Mouse (Mus musculus) limb, embryonic 11.5 days (tissue): ENCODE measurements around the gene Alx3. TPM values are rescaled to one million over a fixed set of nuclear protein-coding genes. Genes with fewer than 3 reads are reported as not detected.

Experiments
- ATAC-seq: fragments of 200-750 bp; cut with Nextera tagmentation; 2 replicates; pipeline ENCODE4 v1.8.0; 2017; ENCODE audit warnings: low read depth; ENCODE audit not compliant: insufficient number of reproducible peaks, low FRiP score, low TSS enrichment
- DNase-seq: peaks from one replicate; pipeline ENCODE4 v3.0.0-alpha.2; 2015; ENCODE audit warnings: low spot score
- H3K27ac ChIP-seq: fragments of 300-500 bp; sonication (generic); replicated peaks from 2 replicates; pipeline ENCODE4 v1.5.1; 2014; ENCODE audit warnings: low read depth, mild to moderate bottlenecking, low read length
- H3K27me3 ChIP-seq: fragments of 300-500 bp; sonication (generic); 2 replicates; pipeline ENCODE4 v1.6.1; 2014; ENCODE audit warnings: mild to moderate bottlenecking, low read length, mixed read lengths; ENCODE audit not compliant: control insufficient read depth, insufficient read depth
- H3K36me3 ChIP-seq: fragments of 300-500 bp; sonication (generic); 2 replicates; pipeline ENCODE4 v1.6.1; 2014; ENCODE audit warnings: mild to moderate bottlenecking, low read length, moderate library complexity, mixed read lengths; ENCODE audit not compliant: control insufficient read depth, insufficient read depth
- H3K4me1 ChIP-seq: fragments of 300-500 bp; sonication (generic); 2 replicates; pipeline ENCODE4 v1.6.1; 2014; ENCODE audit warnings: low read length, mixed read lengths; ENCODE audit not compliant: control insufficient read depth, insufficient read depth
- H3K4me2 ChIP-seq: fragments of 300-500 bp; sonication (generic); 2 replicates; pipeline ENCODE4 v1.6.1; 2014; ENCODE audit warnings: low read depth, mild to moderate bottlenecking, moderate library complexity; ENCODE audit not compliant: severe bottlenecking
- H3K4me3 ChIP-seq: fragments of 300-500 bp; sonication (generic); 2 replicates; pipeline ENCODE4 v1.5.1; 2014; ENCODE audit warnings: low read depth, low read length
- H3K9ac ChIP-seq: fragments of 300-500 bp; sonication (generic); 2 replicates; pipeline ENCODE4 v1.6.1; 2014; ENCODE audit warnings: mild to moderate bottlenecking, low read length
- H3K9me3 ChIP-seq: fragments of 300-500 bp; sonication (generic); 2 replicates; pipeline ENCODE4 v1.6.1; 2016; ENCODE audit warnings: low read length; ENCODE audit not compliant: control insufficient read depth
- WGBS: fragments of 180-500 bp; shearing (Covaris S2); extraction: QIAGEN DNeasy Blood & Tissue Kit; methylation state at CpG from one replicate; pipeline ENCODE4 v1.1.7; 2014; 5-methylcytosine and 5-hydroxymethylcytosine counted together
- polyA plus RNA-seq: library from polyadenylated mRNA; unstranded; fragments of >200 nt; fragmentation: Nextera tagmentation; extraction: Ambion mirVana; gene quantifications from 2 replicates; pipeline ENCODE4 v1.2.1, GENCODE M21; 2014

The Alx3 gene
- polyA plus RNA-seq, 1 experiment from 2014 or later, result 20.2 TPM

- ATAC-seq (no peak), DNase-seq (peak; percentile 77)
- Histone ChIP-seq H3K36me3 (no peaks in the 10 kb centered on the region), H3K4me1 (peaks cover 37% of the 10 kb centered on the region), H3K4me2 (peak overlapping the region; percentile 85), H3K27ac (peak overlapping the region; percentile 78), H3K4me3 (peak overlapping the region; percentile 62), H3K9me3 (no peaks in the 10 kb centered on the region), H3K27me3 (peaks cover 24% of the 10 kb centered on the region), H3K9ac (peak overlapping the region; percentile 78)
- WGBS, result 0% methylated on average over 50 of the region's 50 CpGs
Observed at GRCm38 (mm10) chr3:107595264-107595937, 570 bp downstream of the Alx3 start.

GRCm38 (mm10) chr3:107595938-107596461 lies 1.2 kb downstream of the Alx3 start:
- no peak for ATAC-seq
- Histone ChIP-seq H3K4me1 (peaks cover 37% of the 10 kb centered on the region), H3K36me3 (no peaks in the 10 kb centered on the region), H3K9me3 (no peaks in the 10 kb centered on the region), H3K27ac (peak overlapping the region; percentile 78; the same call in 1 of the 2 replicates), H3K9ac (peak overlapping the region; percentile 78), H3K27me3 (peaks cover 25% of the 10 kb centered on the region), H3K4me2 (peak overlapping the region; percentile 85), H3K4me3 (peak overlapping the region; percentile 62)
- under 1% methylated on average over 34 of the region's 34 CpGs for WGBS
- peak; percentile 79 for DNase-seq

GRCm38 (mm10) chr3:107596559-107596958 lies 1.7 kb downstream of the Alx3 start:
- Histone ChIP-seq H3K36me3 (no peaks in the 10 kb centered on the region), H3K4me2 (peak overlapping the region; percentile 85), H3K9me3 (no peaks in the 10 kb centered on the region), H3K27me3 (peaks cover 27% of the 10 kb centered on the region), H3K4me1 (peaks cover 37% of the 10 kb centered on the region), H3K27ac (no peak overlapping the region), H3K4me3 (peak overlapping the region; percentile 62), H3K9ac (peak overlapping the region; percentile 78)
- no peak for DNase-seq
- WGBS, result 1% methylated on average over 26 of the region's 26 CpGs
- no peak for ATAC-seq

GRCm38 (mm10) chr3:107597134-107597533 lies 2.3 kb downstream of the Alx3 start:
- peak overlapping the region; percentile 85; the same call in 1 of the 2 replicates for H3K4me2 ChIP-seq
- H3K36me3 ChIP-seq, result no peaks in the 10 kb centered on the region
- peaks cover 27% of the 10 kb centered on the region for H3K27me3 ChIP-seq
- DNase-seq (no peak), ATAC-seq (no peak)
- H3K9me3 ChIP-seq, result no peaks in the 10 kb centered on the region
- H3K4me3 ChIP-seq, result peak overlapping the region; percentile 62; the same call in 1 of the 2 replicates
- no peak overlapping the region for H3K9ac ChIP-seq
- WGBS, result under 1% methylated on average over 22 of the region's 24 CpGs
- H3K27ac ChIP-seq, result no peak overlapping the region
- peaks cover 37% of the 10 kb centered on the region for H3K4me1 ChIP-seq

- ATAC-seq, result no peak
- H3K27me3 ChIP-seq, result peaks cover 27% of the 10 kb centered on the region
- no peak overlapping the region for H3K27ac ChIP-seq
- no peak overlapping the region for H3K9ac ChIP-seq
- peak overlapping the region; percentile 85; the same call in 1 of the 2 replicates for H3K4me2 ChIP-seq
- WGBS, result 6% methylated on average over 22 of the region's 22 CpGs
- peak; percentile 56 for DNase-seq
- no peaks in the 10 kb centered on the region for H3K9me3 ChIP-seq
- H3K36me3 ChIP-seq, result no peaks in the 10 kb centered on the region
- H3K4me3 ChIP-seq, result peak overlapping the region; percentile 62; the same call in 1 of the 2 replicates
- peaks cover 40% of the 10 kb centered on the region for H3K4me1 ChIP-seq
Observed at GRCm38 (mm10) chr3:107597586-107598389, 3.0 kb downstream of the Alx3 start.

GRCm38 (mm10) chr3:107600127-107600526 lies 5.3 kb downstream of the Alx3 start:
- 52% methylated on average over 6 of the region's 6 CpGs for WGBS
- no peak for DNase-seq
- ATAC-seq, result no peak
- Histone ChIP-seq H3K9ac (no peak overlapping the region), H3K4me2 (no peak overlapping the region), H3K4me1 (peaks cover 29% of the 10 kb centered on the region), H3K4me3 (no peak overlapping the region), H3K9me3 (no peaks in the 10 kb centered on the region), H3K27ac (no peak overlapping the region), H3K36me3 (no peaks in the 10 kb centered on the region), H3K27me3 (peaks cover 23% of the 10 kb centered on the region)

GRCm38 (mm10) chr3:107605304-107605703 lies 10.5 kb downstream of the Alx3 start:
- Histone ChIP-seq H3K36me3 (no peaks in the 10 kb centered on the region), H3K4me2 (no peak overlapping the region), H3K4me1 (0 out of 2 replicates have a peak, but pooled peaks cover 3% of the 10 kb centered on the region), H3K4me3 (no peak overlapping the region), H3K9me3 (no peaks in the 10 kb centered on the region), H3K27ac (no peak overlapping the region), H3K27me3 (0 out of 2 replicates have a peak, but pooled peaks cover 3% of the 10 kb centered on the region), H3K9ac (no peak overlapping the region)
- ATAC-seq, result peak; percentile 42; the same call in 1 of the 2 replicates
- DNase-seq, result peak; percentile 77
- 7% methylated on average over 4 of the region's 4 CpGs for WGBS

- Histone ChIP-seq H3K4me2 (no peak overlapping the region), H3K36me3 (peaks cover 3% of the 10 kb centered on the region; the same call in 1 of the 2 replicates), H3K4me1 (0 out of 2 replicates have a peak, but pooled peaks cover 3% of the 10 kb centered on the region), H3K9me3 (no peaks in the 10 kb centered on the region), H3K4me3 (no peak overlapping the region), H3K27me3 (no peaks in the 10 kb centered on the region), H3K27ac (no peak overlapping the region), H3K9ac (no peak overlapping the region)
- WGBS, result 48% methylated on average over 8 of the region's 8 CpGs
- no peak for DNase-seq
- ATAC-seq, result no peak
Observed at GRCm38 (mm10) chr3:107607221-107607620, 12.4 kb downstream of the Alx3 start.
